ENCODE assay signal across 8 mouse cellular contexts in the genomic region with DNA sequence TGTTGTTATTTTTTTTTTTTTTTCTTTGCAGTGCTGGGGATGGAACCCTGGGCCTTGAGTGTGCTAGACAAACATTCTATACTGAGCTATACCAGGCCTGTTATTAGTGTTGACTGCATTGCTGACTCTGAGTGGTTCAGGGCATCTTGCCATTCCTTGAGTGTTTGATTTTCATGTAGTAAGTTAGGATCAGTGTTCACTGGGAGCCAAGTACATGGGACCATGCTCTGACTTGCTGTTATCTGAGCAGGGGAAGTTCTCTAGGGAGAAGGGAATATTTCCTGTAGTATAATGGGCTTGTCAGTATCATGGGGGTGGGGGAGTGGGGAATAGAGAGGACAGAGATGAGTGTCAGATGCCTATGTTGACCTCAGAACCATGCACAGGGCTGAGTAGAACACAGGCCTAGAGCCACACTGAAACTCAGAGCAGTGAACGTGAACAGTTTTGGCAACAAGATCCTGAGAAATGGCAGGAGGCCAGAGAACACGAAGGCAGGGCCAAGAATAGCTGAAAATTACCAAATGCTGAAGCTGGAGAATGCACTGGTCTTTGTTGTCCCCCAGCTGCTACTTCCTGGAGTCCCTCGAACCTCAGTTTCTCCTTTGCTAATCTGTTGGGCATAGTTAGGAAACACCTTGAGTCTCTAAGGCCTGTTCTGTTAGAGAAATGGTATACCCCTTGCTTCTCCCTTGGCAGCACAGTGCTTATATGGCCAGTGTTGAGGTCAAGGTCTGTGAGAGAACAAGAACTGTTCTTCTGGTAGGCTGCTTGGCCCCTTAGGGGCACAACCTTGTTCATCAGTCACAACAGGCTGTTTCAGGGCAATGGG. TPM values are rescaled to one million over a fixed set of nuclear protein-coding genes. Genes with fewer than 3 reads are reported as not detected.
DNase-seq lines count a peak whose midpoint lies in the region; ATAC-seq and TF ChIP-seq lines count a peak whose summit lies in the region.

No protein-coding gene starts in this region.

- peaks cover 14% of the 10 kb centered on the region for H3K36me3 ChIP-seq in spleen, adult 2 months (ENCODE audit: control insufficient read depth, insufficient read depth, low read length)
- H3K36me3 ChIP-seq in liver, embryonic 16.5 days (ENCODE audit: control insufficient read depth, insufficient read depth) = peaks cover 3% of the 10 kb centered on the region; the same call in 1 of the 2 replicates
- H3K36me3 ChIP-seq in small intestine, adult 2 months (ENCODE audit: control insufficient read depth, insufficient read depth, low read length) = peaks cover 8% of the 10 kb centered on the region

- 36% methylated on average over 3 of the region's 3 CpGs for WGBS in spleen, adult 2 months
- WGBS in liver, embryonic 16.5 days (ENCODE audit: insufficient replicate concordance) = 42% methylated on average over 3 of the region's 3 CpGs
- WGBS in small intestine, adult 2 months = 6% methylated on average over 3 of the region's 3 CpGs

- no peak overlapping the region for H3K4me2 ChIP-seq in liver, embryonic 16.5 days (ENCODE audit: low read depth, low read length)

- H3K27me3 ChIP-seq in spleen, adult 2 months (ENCODE audit: control insufficient read depth, insufficient read depth, low read length) = no peaks in the 10 kb centered on the region
- H3K27me3 ChIP-seq in liver, embryonic 16.5 days (ENCODE audit: control insufficient read depth, insufficient read depth, low read depth, low read length) = no peaks in the 10 kb centered on the region
- no peaks in the 10 kb centered on the region for H3K27me3 ChIP-seq in small intestine, adult 2 months (ENCODE audit: control insufficient read depth, insufficient read depth, low read length)

- TF ChIP-seq POLR2A in spleen, adult 2 months (IDR thresholded peaks at IDR 0.05; ENCODE audit: low read depth, low read length) = no peak
- TF ChIP-seq POLR2A in cortical plate, adult 2 months (IDR thresholded peaks at IDR 0.05; ENCODE audit: extremely low read depth, insufficient read depth, low read length) = no peak
- TF ChIP-seq POLR2A in small intestine, adult 2 months (IDR thresholded peaks at IDR 0.05; ENCODE audit: low read depth, low read length) = no peak

- ATAC-seq in liver, embryonic 16.5 days (ENCODE audit: low read depth) = peak; percentile 35; the same call in 1 of the 2 replicates
- ATAC-seq in activated CD4-positive, CD25-positive, alpha-beta regulatory T cell, adult 4 months = no peak

- no peak for TF ChIP-seq CTCF in spleen, adult 2 months (IDR thresholded peaks at IDR 0.05; ENCODE audit: extremely low read depth, insufficient read depth, insufficient read length, insufficient replicate concordance)
- TF ChIP-seq CTCF in cortical plate, adult 2 months (IDR thresholded peaks at IDR 0.05; ENCODE audit: extremely low read depth, insufficient read depth, low read length) = no peak
- no peak for TF ChIP-seq CTCF in small intestine, adult 2 months (IDR thresholded peaks at IDR 0.05; ENCODE audit: extremely low read depth, insufficient read length, insufficient replicate concordance, low read depth, low read length)

- no peak overlapping the region for H3K4me3 ChIP-seq in spleen, adult 2 months (ENCODE audit: extremely low read depth, insufficient read depth, insufficient read length)
- no peak overlapping the region for H3K4me3 ChIP-seq in cortical plate, adult 2 months (ENCODE audit: insufficient read depth, low read length)
- H3K4me3 ChIP-seq in liver, embryonic 16.5 days (ENCODE audit: low read depth, low read length) = no peak overlapping the region
- no peak overlapping the region for H3K4me3 ChIP-seq in small intestine, adult 2 months (ENCODE audit: low read depth, low read length)

- H3K4me1 ChIP-seq in spleen, adult 2 months (ENCODE audit: control insufficient read depth, insufficient read depth, insufficient read length) = peaks cover 29% of the 10 kb centered on the region
- peaks cover 9% of the 10 kb centered on the region for H3K4me1 ChIP-seq in cortical plate, adult 2 months (ENCODE audit: control insufficient read depth, insufficient read depth, low read length)
- peaks cover 14% of the 10 kb centered on the region for H3K4me1 ChIP-seq in liver, embryonic 16.5 days (ENCODE audit: control insufficient read depth, low read depth, low read length)
- peaks cover 12% of the 10 kb centered on the region; the same call in 1 of the 2 replicates for H3K4me1 ChIP-seq in small intestine, adult 2 months (ENCODE audit: control insufficient read depth, insufficient read depth, insufficient read length, low read length)

- no peak overlapping the region for H3K9ac ChIP-seq in liver, embryonic 16.5 days (ENCODE audit: low read depth, low read length)

- DNase-seq in spleen, adult 2 months (ENCODE audit: low read depth in 1 of 2, low spot score in 2 of 2) = no peak
- DNase-seq in spleen, postnatal 14 days (ENCODE audit: low spot score in 2 of 2) = no peak
- DNase-seq in heart, adult 8-10 months (ENCODE audit: low spot score) = peak; percentile 93
- peak; percentile 94 for DNase-seq in kidney, postnatal 14 days

- no peaks in the 10 kb centered on the region for H3K9me3 ChIP-seq in liver, embryonic 16.5 days (replicated peaks; ENCODE audit: control insufficient read depth, low read length)

- 0 out of 2 replicates have a peak overlapping the region, but pooled peaks have one; percentile 0 for H3K27ac ChIP-seq in spleen, adult 2 months (ENCODE audit: insufficient read depth, low read length)
- H3K27ac ChIP-seq in cortical plate, adult 2 months (ENCODE audit: insufficient read depth, low read length) = peak overlapping the region; percentile 7
- H3K27ac ChIP-seq in liver, embryonic 16.5 days (ENCODE audit: low read length) = no peak overlapping the region
- peak overlapping the region; percentile 19 for H3K27ac ChIP-seq in small intestine, adult 2 months (ENCODE audit: insufficient read depth, low read depth, low read length)

RNA-seq across cellular contexts. Expression of a gene that starts 26.6 kb away (rescaled TPM):
- polyA plus RNA-seq in spleen, adult 2 months (2012; rRNA removed) = 62.4 and 69.4 TPM in 2 replicates
- 53.3 and 61.4 TPM in 2 replicates for polyA plus RNA-seq in cortical plate, adult 2 months (2012; rRNA removed)
- 10 to 100 TPM; 33.5 to 43.2 (median 42.0) TPM for total RNA-seq in heart, adult 8-10 months (2022)
- polyA plus RNA-seq in liver, embryonic 16.5 days (2015; fragmentation: Nextera tagmentation; extraction: Ambion mirVana) = 9.8 and 11.9 TPM in 2 replicates
- polyA plus RNA-seq in small intestine, adult 2 months (2012; rRNA removed) = 21.5 and 47.1 TPM in 2 replicates
- 10 to 100 TPM; 30.4 to 31.9 TPM for polyA plus RNA-seq in activated CD4-positive, CD25-positive, alpha-beta regulatory T cell, adult 4 months (2017; shearing (Covaris generic))

Comparison
In these comparisons a context has a peak if more than half of its experiments do, and no peak if none do; other contexts are left out.
1. DNase-seq: peak in heart, adult 8-10 months (single experiment) and kidney, postnatal 14 days (single experiment); none in spleen, adult 2 months (0 of 2) and spleen, postnatal 14 days (0 of 2).